Mouse (Mus musculus) CH12.LX (cell line): Measurements from ENCODE around the gene Tnik.

Source experiments
- CTCF ChIP-seq, 2 experiments: IDR thresholded peaks in 1 of 2; conservative IDR thresholded peaks in 1 of 2; 2 replicates each; pipeline ENCODE4 v1.5.1; 2011 to 2012; ENCODE audit warnings: low read depth in 2 of 2, low read length in 2 of 2, improper control_type of control experiment in 1 of 2, inconsistent platforms in 1 of 2, mild to moderate bottlenecking in 1 of 2, moderate library complexity in 1 of 2
- ELF1 ChIP-seq: IDR thresholded peaks from 2 replicates; pipeline ENCODE4 v1.6.1; 2014; ENCODE audit warnings: low read depth, mild to moderate bottlenecking, inconsistent platforms, low read length, improper control_type of control experiment
- EP300 ChIP-seq: IDR thresholded peaks from 2 replicates; pipeline ENCODE4 v1.6.1; 2011; ENCODE audit warnings: low read length, improper control_type of control experiment
- GABPA ChIP-seq: IDR thresholded peaks from 2 replicates; pipeline ENCODE4 v1.6.1; 2012; ENCODE audit warnings: low read depth, low read length, improper control_type of control experiment, inconsistent platforms; ENCODE audit not compliant: insufficient replicate concordance
- IRF4 ChIP-seq: IDR thresholded peaks from 2 replicates; pipeline ENCODE4 v1.6.1; 2014; ENCODE audit warnings: low read depth, mild to moderate bottlenecking, inconsistent platforms, low read length, improper control_type of control experiment
- MAX ChIP-seq: IDR thresholded peaks from 2 replicates; pipeline ENCODE4 v1.6.1; 2011; ENCODE audit warnings: low read length, improper control_type of control experiment
- POLR2A ChIP-seq: IDR thresholded peaks from 2 replicates; pipeline ENCODE4 v1.6.1; 2011; ENCODE audit warnings: low read depth, mild to moderate bottlenecking, improper control_type of control experiment, low read length
- POLR2AphosphoS2 ChIP-seq: IDR thresholded peaks from 2 replicates; pipeline ENCODE4 v1.6.1; 2011; ENCODE audit warnings: low read depth, low read length, improper control_type of control experiment
- RAD21 ChIP-seq: IDR thresholded peaks from 2 replicates; pipeline ENCODE4 v1.6.1; 2011; ENCODE audit warnings: low read depth, mild to moderate bottlenecking, low read length, improper control_type of control experiment, moderate library complexity
- RCOR1 ChIP-seq: conservative IDR thresholded peaks from 2 replicates; pipeline ENCODE4 v1.6.1; 2012; ENCODE audit warnings: low read depth, mild to moderate bottlenecking, inconsistent platforms, low read length, improper control_type of control experiment
- SMC3 ChIP-seq: IDR thresholded peaks from 2 replicates; pipeline ENCODE4 v1.6.1; 2011; ENCODE audit warnings: low read depth, low read length, improper control_type of control experiment
- TCF12 ChIP-seq: IDR thresholded peaks from 2 replicates; pipeline ENCODE4 v1.6.1; 2014; ENCODE audit warnings: low read depth, mild to moderate bottlenecking, inconsistent platforms, low read length, improper control_type of control experiment
- ZKSCAN1 ChIP-seq: IDR thresholded peaks from 2 replicates; pipeline ENCODE4 v1.6.1; 2012; ENCODE audit warnings: low read depth, inconsistent platforms, low read length, improper control_type of control experiment, borderline replicate concordance
- ZNF384 ChIP-seq: IDR thresholded peaks from 2 replicates; pipeline ENCODE4 v1.6.1; 2012; ENCODE audit warnings: low read depth, low read length, improper control_type of control experiment, inconsistent platforms

DNA sequence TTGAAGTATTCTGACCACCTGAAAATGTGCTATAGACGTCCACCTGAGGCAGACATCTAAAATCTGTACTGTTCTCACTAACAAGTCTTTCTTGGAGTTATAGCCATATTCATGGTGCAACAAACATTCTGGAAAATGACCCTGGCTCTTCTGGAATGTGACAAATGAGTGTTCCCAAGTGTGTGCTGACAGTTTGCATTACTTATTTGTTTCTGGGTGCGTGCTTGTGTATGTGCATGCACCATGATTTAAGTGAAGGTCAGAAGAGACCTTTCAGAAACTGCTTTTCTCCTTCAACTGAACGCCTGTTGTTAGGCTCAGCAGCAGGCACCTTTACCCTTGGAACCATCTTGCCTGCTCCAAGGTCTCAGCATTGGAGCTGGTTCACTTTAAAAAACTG, 43.8 kb downstream of the Tnik start:
- TF ChIP-seq POLR2A (no peak), MAX (no peak), CTCF (conservative IDR thresholded peaks at IDR 0.05 in 1 of 2, IDR thresholded peaks at IDR 0.05 in 1 of 2; ENCODE audit: low read depth in 2 of 2, low read length in 2 of 2) (no peak), TCF12 (no peak), IRF4 (no peak), SMC3 (no peak), RAD21 (no peak), EP300 (no peak), ZNF384 (no peak), POLR2AphosphoS2 (no peak), GABPA (no peak), ZKSCAN1 (no peak), RCOR1 (no peak), ELF1 (no peak)
